ENCODE assay signal across 9 mouse cellular contexts in genomic region chr9:104315499-104315898, GRCm38 (mm10). TPM values are rescaled to one million over a fixed set of nuclear protein-coding genes. Genes with fewer than 3 reads are reported as not detected.
DNase-seq lines count a peak whose midpoint lies in the region; ATAC-seq lines count a peak whose summit lies in the region.
"Had no signal": no experiment of that assay in that cellular context is flagged by ENCODE, and none has a peak within 500 bp of the region (broad histone marks: within the 10 kb centered on the region; RNA-seq: fewer than 3 reads in every experiment).

No protein-coding gene starts in this region.

- H3K36me3 ChIP-seq in liver, embryonic 12.5 days, result no peaks in the 10 kb centered on the region
- H3K36me3 ChIP-seq: embryonic facial prominence, embryonic 15.5 days had no signal

- intact Hi-C loops in left cerebral cortex, postnatal 36 days (cut with DNase I), result loop anchor here (2.0 kb wide), 1 partner anchor 57 kb away; no protein-coding TSS in a partner anchor

- H3K27me3 ChIP-seq in liver, embryonic 12.5 days (replicated peaks), result no peaks in the 10 kb centered on the region
- H3K27me3 ChIP-seq: embryonic facial prominence, embryonic 15.5 days had no signal

- no peaks in the 10 kb centered on the region for H3K4me1 ChIP-seq in liver, embryonic 12.5 days
- H3K4me1 ChIP-seq: embryonic facial prominence, embryonic 15.5 days had no signal

- ATAC-seq in liver, embryonic 12.5 days, result no peak
- ATAC-seq in monocyte, adult 5-6 weeks (replicated peaks; ENCODE audit: insufficient number of reproducible peaks, low FRiP score, low TSS enrichment, poor library complexity, severe bottlenecking), result 0 out of 2 replicates have a peak, but pooled peaks have one; percentile 31
- no peak for ATAC-seq in erythroid progenitor cell, adult 5-6 weeks (replicated peaks; ENCODE audit: low FRiP score, poor library complexity, severe bottlenecking)

- DNase-seq in liver (peak; percentile 28), ZHBTc4 (ENCODE audit: low read depth, low spot score) (peak; percentile 78)
- DNase-seq in embryo, embryonic 11 days, result peak; percentile 73
- DNase-seq in kidney, adult 18-20 months, result peak; percentile 43
- DNase-seq in left cerebral cortex, postnatal 36 days (ENCODE audit: low spot score in 2 of 2), result peak; percentile 23 to 33

- H3K9ac ChIP-seq in liver, embryonic 12.5 days, result no peak overlapping the region
- H3K9ac ChIP-seq: embryonic facial prominence, embryonic 15.5 days had no signal

- H3K4me3 ChIP-seq in liver, embryonic 12.5 days, result no peak overlapping the region
- H3K4me3 ChIP-seq: embryonic facial prominence, embryonic 15.5 days had no signal

- H3K27ac ChIP-seq in liver, embryonic 12.5 days, result no peak overlapping the region
- H3K27ac ChIP-seq: embryonic facial prominence, embryonic 15.5 days had no signal

- no peaks in the 10 kb centered on the region for H3K9me3 ChIP-seq in liver, embryonic 12.5 days (replicated peaks)
- H3K9me3 ChIP-seq: embryonic facial prominence, embryonic 15.5 days had no signal

- 12% methylated on average over 10 of the region's 10 CpGs for WGBS in liver, embryonic 12.5 days (ENCODE audit: insufficient replicate concordance)

- H3K4me2 ChIP-seq in liver, embryonic 12.5 days, result no peak overlapping the region
- H3K4me2 ChIP-seq: embryonic facial prominence, embryonic 15.5 days had no signal

RNA-seq across cellular contexts. Expression of gene Acpp, which starts 22.0 kb away (rescaled TPM):
- polyA plus RNA-seq in liver, embryonic 12.5 days (2016; fragmentation: Nextera tagmentation; extraction: Ambion mirVana), result 0.12 and 0.17 TPM in 2 replicates
- under 1 TPM in 1 of 2 experiments, not detected in 1; 0.75 TPM for total RNA-seq in left cerebral cortex, postnatal 36 days (2021)
- total RNA-seq in monocyte, adult 5-6 weeks (2017), result 3.9 to 15.1 TPM (median 12.7 TPM) in 3 replicates
- 3.8 and 4.7 TPM in 2 replicates for total RNA-seq in erythroid progenitor cell, adult 5-6 weeks (2015; ENCODE audit: low replicate concordance)
- 1.9 and 2.2 TPM in 2 replicates for total RNA-seq in erythroid progenitor cell, adult 5-6 weeks (2017; ENCODE audit: low replicate concordance)

RNA-seq across cellular contexts. Expression of gene Dnajc13, which starts 52.8 kb away (rescaled TPM):
- 11.6 and 12.1 TPM in 2 replicates for polyA plus RNA-seq in liver, embryonic 12.5 days (2016; fragmentation: Nextera tagmentation; extraction: Ambion mirVana)
- 10 to 100 TPM; 54.5 to 70.4 TPM for total RNA-seq in left cerebral cortex, postnatal 36 days (2021)
- 47.2 to 73.2 TPM (median 72.4 TPM) in 3 replicates for total RNA-seq in monocyte, adult 5-6 weeks (2017)
- 26.4 and 27.8 TPM in 2 replicates for total RNA-seq in erythroid progenitor cell, adult 5-6 weeks (2015; ENCODE audit: low replicate concordance)
- 13.4 and 25.8 TPM in 2 replicates for total RNA-seq in erythroid progenitor cell, adult 5-6 weeks (2017; ENCODE audit: low replicate concordance)

Comparison
In these comparisons a context has a peak if more than half of its experiments do, and no peak if none do; other contexts are left out.
1. DNase-seq: peak in every context shown above with its lines; median percentile 78 in ZHBTc4; 73 in embryo, embryonic 11 days; 43 in kidney, adult 18-20 months; 28 in liver; 28 in left cerebral cortex, postnatal 36 days.